Mouse (Mus musculus) thymus, adult 2 months (tissue): ENCODE results near the gene Nepro. TPM values are rescaled to one million over a fixed set of nuclear protein-coding genes. Genes with fewer than 3 reads are reported as not detected.

ENCODE experiments used
- DNase-seq: peaks from one replicate; pipeline ENCODE4 v3.0.0; 2021
- H3K27ac ChIP-seq: fragments of 200-500 bp; 2 replicates; pipeline ENCODE4 v1.5.1; 2012; ENCODE audit warnings: low read length, control low read depth; ENCODE audit not compliant: control insufficient read depth, insufficient read depth
- H3K27me3 ChIP-seq: fragments of 200-500 bp; 2 replicates; pipeline ENCODE4 v1.6.1; 2012; ENCODE audit warnings: mild to moderate bottlenecking, low read length, moderate library complexity, mixed read lengths; ENCODE audit not compliant: control insufficient read depth, insufficient read depth
- H3K36me3 ChIP-seq: fragments of 200-500 bp; 2 replicates; pipeline ENCODE4 v1.6.1; 2012; ENCODE audit warnings: mild to moderate bottlenecking, low read length, moderate library complexity; ENCODE audit not compliant: control insufficient read depth, insufficient read depth
- H3K4me1 ChIP-seq: fragments of 200-500 bp; replicated peaks from 2 replicates; pipeline ENCODE4 v1.6.1; 2012; ENCODE audit warnings: low read length; ENCODE audit not compliant: control insufficient read depth, insufficient read depth
- H3K4me3 ChIP-seq: fragments of 200-500 bp; 2 replicates; pipeline ENCODE4 v1.5.1; 2012; ENCODE audit warnings: mild to moderate bottlenecking, low read length, control low read depth, moderate library complexity; ENCODE audit not compliant: control insufficient read depth, insufficient read depth
- CTCF ChIP-seq: fragments of 200-500 bp; IDR thresholded peaks from 2 replicates; pipeline ENCODE4 v1.5.1; 2012; ENCODE audit warnings: mild to moderate bottlenecking, control low read depth, low read length, moderate library complexity, borderline replicate concordance; ENCODE audit not compliant: control insufficient read depth, poor library complexity, insufficient read depth; ENCODE audit errors: extremely low read depth
- POLR2A ChIP-seq: fragments of 200-500 bp; IDR thresholded peaks from 2 replicates; pipeline ENCODE4 v1.6.1; 2012; ENCODE audit warnings: mild to moderate bottlenecking, low read length, control low read depth, moderate library complexity; ENCODE audit not compliant: control insufficient read depth, poor library complexity, insufficient read depth; ENCODE audit errors: extremely low read depth
- WGBS: fragments of 180-500 bp; shearing (Covaris S2); methylation state at CpG from one replicate; pipeline ENCODE4 v1.1.7; 2018; 5-methylcytosine and 5-hydroxymethylcytosine counted together
- polyA plus RNA-seq: library from polyadenylated mRNA; depleted of rRNA; stranded (reverse); fragments of >200 nt; gene quantifications from 2 replicates; pipeline ENCODE4 v1.2.3, GENCODE M21; 2012; rRNA removed

The Nepro gene
- polyA plus RNA-seq, 1 experiment, result 6.8 TPM

- Histone ChIP-seq H3K4me1 (peaks cover 2% of the 10 kb centered on the region; the same call in 1 of the 2 replicates), H3K4me3 (no peak overlapping the region), H3K27me3 (no peaks in the 10 kb centered on the region), H3K27ac (no peak overlapping the region), H3K36me3 (no peaks in the 10 kb centered on the region)
- WGBS, result 94% methylated on average over 3 of the region's 3 CpGs
- no peak for DNase-seq
- TF ChIP-seq CTCF (no peak), POLR2A (no peak)
These were observed 49.6 kb downstream of the Nepro start for GRCm38 (mm10) chr16:44773673-44774072.

GRCm38 (mm10) chr16:44774201-44774600 is 50.1 kb downstream of the Nepro start:
- TF ChIP-seq POLR2A, result no peak
- H3K4me3 ChIP-seq, result no peak overlapping the region
- H3K27ac ChIP-seq, result no peak overlapping the region
- WGBS, result 95% methylated on average over 6 of the region's 6 CpGs
- peaks cover 2% of the 10 kb centered on the region; the same call in 1 of the 2 replicates for H3K4me1 ChIP-seq
- H3K36me3 ChIP-seq, result no peaks in the 10 kb centered on the region
- H3K27me3 ChIP-seq, result no peaks in the 10 kb centered on the region
- DNase-seq, result no peak

- DNase-seq, result peak; percentile 50
- no peaks in the 10 kb centered on the region for H3K36me3 ChIP-seq
- WGBS, result 13% methylated on average over 17 of the region's 17 CpGs
- H3K27me3 ChIP-seq, result no peaks in the 10 kb centered on the region
- peak overlapping the region; percentile 51; the same call in 1 of the 2 replicates for H3K27ac ChIP-seq
- H3K4me3 ChIP-seq, result no peak overlapping the region
- TF ChIP-seq CTCF (no peak), POLR2A (no peak)
- peaks cover 2% of the 10 kb centered on the region; the same call in 1 of the 2 replicates for H3K4me1 ChIP-seq
These were observed 54.5 kb downstream of the Nepro start for GRCm38 (mm10) chr16:44778538-44779147.

- TF ChIP-seq CTCF, result no peak
- TF ChIP-seq POLR2A, result no peak
- Histone ChIP-seq H3K4me3 (no peak overlapping the region), H3K27me3 (no peaks in the 10 kb centered on the region), H3K27ac (no peak overlapping the region), H3K4me1 (peaks cover 2% of the 10 kb centered on the region; the same call in 1 of the 2 replicates), H3K36me3 (no peaks in the 10 kb centered on the region)
- DNase-seq, result no peak
- 89% methylated on average over 5 of the region's 5 CpGs for WGBS
These were observed 55.4 kb downstream of the Nepro start for GRCm38 (mm10) chr16:44779494-44779893.

GRCm38 (mm10) chr16:44780751-44781150 is 56.6 kb downstream of the Nepro start:
- 88% methylated on average over 4 of the region's 4 CpGs for WGBS
- TF ChIP-seq POLR2A (no peak), CTCF (no peak)
- Histone ChIP-seq H3K27me3 (no peaks in the 10 kb centered on the region), H3K4me1 (peaks cover 2% of the 10 kb centered on the region; the same call in 1 of the 2 replicates), H3K4me3 (no peak overlapping the region), H3K27ac (no peak overlapping the region), H3K36me3 (no peaks in the 10 kb centered on the region)
- DNase-seq, result no peak

Other genes with a start within 250 kb of the Nepro start
- gene Boc, start 165.4 kb upstream of the Nepro start, polyA plus RNA-seq, result 13.1 and 14.6 TPM in 2 replicates
- gene Gtpbp8, start 22.1 kb downstream of the Nepro start, polyA plus RNA-seq, result 5.1 and 5.4 TPM in 2 replicates
- gene Cd200r1, start 41.4 kb downstream of the Nepro start, polyA plus RNA-seq, result 2.4 and 3.7 TPM in 2 replicates
- gene Cd200r4, start 87.4 kb downstream of the Nepro start, polyA plus RNA-seq, result 0.87 and 0.98 TPM in 2 replicates
- gene Cd200r2, start 142.8 kb downstream of the Nepro start, polyA plus RNA-seq, result not detected in 2 replicates
- 0.38 TPM in 1 of 2 replicates, not detected in the other for gene Cd200r3, start 219.4 kb downstream of the Nepro start, polyA plus RNA-seq